Mouse (Mus musculus) frontal cortex, postnatal 36 days (tissue): Measurements from ENCODE around the gene AL731706.2.
"Not testable (repeated sequence)": the region's sequence is repeated elsewhere in the genome, so short reads cannot be mapped to it uniquely, and the experiment has no call there.

Experiments
- DNase-seq, 2 experiments: peaks; one replicate each; pipeline ENCODE4 v3.0.0; 2022; ENCODE audit warnings: low spot score in 2 of 2

AL731706.2 gene

GRCm38 (mm10) chr2:136885579-136885978 lies at the start of gene AL731706.2:
Gene AL731706.2 (minus strand): TSS chr2:136885679.
- no peak for DNase-seq

GRCm38 (mm10) chr2:136921003-136921408 lies 35.5 kb upstream of the AL731706.2 start:
- DNase-seq, result peak; percentile 48 to 54

GRCm38 (mm10) chr2:136920257-136920993 lies 34.9 kb upstream of the AL731706.2 start:
- DNase-seq, result no peak

- DNase-seq, result peak in 1 of 2 experiments; percentile 9
Observed at GRCm38 (mm10) chr2:136919433-136919832, 34.0 kb upstream of the AL731706.2 start.

- DNase-seq, result no peak
Observed at GRCm38 (mm10) chr2:136914334-136914902, 28.9 kb upstream of the AL731706.2 start.

GRCm38 (mm10) chr2:136913021-136913420 lies 27.5 kb upstream of the AL731706.2 start:
- DNase-seq, result no peak

- DNase-seq, result no peak
Observed at GRCm38 (mm10) chr2:136911958-136912411, 26.5 kb upstream of the AL731706.2 start.

GRCm38 (mm10) chr2:136909298-136909697 lies 23.8 kb upstream of the AL731706.2 start:
- no peak for DNase-seq

- no peak for DNase-seq
Observed at GRCm38 (mm10) chr2:136908596-136908995, 23.1 kb upstream of the AL731706.2 start.

GRCm38 (mm10) chr2:136896131-136896530 lies 10.7 kb upstream of the AL731706.2 start:
- no peak for DNase-seq

GRCm38 (mm10) chr2:136894494-136894893 lies 9.0 kb upstream of the AL731706.2 start:
- DNase-seq, result no peak

GRCm38 (mm10) chr2:136891951-136892371 lies 6.5 kb upstream of the AL731706.2 start:
- DNase-seq, result peak; percentile 95 to 99

- DNase-seq, result peak; percentile 98 to 99
Observed at GRCm38 (mm10) chr2:136891068-136891950, 5.8 kb upstream of the AL731706.2 start, which contains the start of the genes Slx4ip, AL731706.1 and Mkks. Gene Slx4ip (plus strand): TSS chr2:136891218. Gene AL731706.1 (minus strand): TSS chr2:136891389. Gene Mkks (minus strand): TSS chr2:136891389.

GRCm38 (mm10) chr2:136890716-136891067 lies 5.2 kb upstream of the AL731706.2 start:
- not testable (repeated sequence) for DNase-seq

- DNase-seq, result peak; percentile 26 to 56
Observed at GRCm38 (mm10) chr2:136886846-136887245, 1.4 kb upstream of the AL731706.2 start.

- DNase-seq, result no peak
Observed at GRCm38 (mm10) chr2:136854543-136855388, 30.7 kb downstream of the AL731706.2 start.

- DNase-seq, result no peak
Observed at GRCm38 (mm10) chr2:136850366-136850765, 35.1 kb downstream of the AL731706.2 start.

GRCm38 (mm10) chr2:136837994-136838393 lies 47.5 kb downstream of the AL731706.2 start:
- no peak for DNase-seq

- peak in 1 of 2 experiments; percentile 47 for DNase-seq
Observed at GRCm38 (mm10) chr2:136835882-136836281, 49.6 kb downstream of the AL731706.2 start.
